Mouse (Mus musculus) small intestine, adult 2 months (tissue): Measurements from ENCODE around the gene Rimklb. TPM values are rescaled to one million over a fixed set of nuclear protein-coding genes. Genes with fewer than 3 reads are reported as not detected.

Source experiments
- H3K27ac ChIP-seq: fragments of 200-500 bp; 2 replicates; pipeline ENCODE4 v1.5.1; 2012; ENCODE audit warnings: low read depth, low read length, control low read depth, inconsistent platforms; ENCODE audit not compliant: insufficient read depth
- H3K27me3 ChIP-seq: fragments of 200-500 bp; 2 replicates; pipeline ENCODE4 v1.6.1; 2012; ENCODE audit warnings: mild to moderate bottlenecking, moderate library complexity, low read length, inconsistent platforms; ENCODE audit not compliant: control insufficient read depth, insufficient read depth
- H3K36me3 ChIP-seq: fragments of 200-500 bp; 2 replicates; pipeline ENCODE4 v1.6.1; 2012; ENCODE audit warnings: mild to moderate bottlenecking, low read length, control low read depth, inconsistent platforms; ENCODE audit not compliant: control insufficient read depth, insufficient read depth
- H3K4me1 ChIP-seq: fragments of 200-500 bp; 2 replicates; pipeline ENCODE4 v1.6.1; 2012; ENCODE audit warnings: low read length, inconsistent platforms, mixed read lengths; ENCODE audit not compliant: control insufficient read depth, insufficient read depth, insufficient read length
- H3K4me3 ChIP-seq: fragments of 200-500 bp; 2 replicates; pipeline ENCODE4 v1.5.1; 2012; ENCODE audit warnings: low read depth, mild to moderate bottlenecking, control low read depth, inconsistent platforms, low read length, moderate library complexity
- CTCF ChIP-seq: fragments of 200-500 bp; IDR thresholded peaks from 2 replicates; pipeline ENCODE4 v1.5.1; 2012; ENCODE audit warnings: low read depth, mild to moderate bottlenecking, control low read depth, inconsistent platforms, low read length, moderate library complexity, mixed read lengths; ENCODE audit not compliant: insufficient replicate concordance, insufficient read length; ENCODE audit errors: extremely low read depth
- POLR2A ChIP-seq: fragments of 200-500 bp; IDR thresholded peaks from 2 replicates; pipeline ENCODE4 v1.6.1; 2012; ENCODE audit warnings: low read depth, mild to moderate bottlenecking, control low read depth, inconsistent platforms, low read length, moderate library complexity
- WGBS: fragments of 180-500 bp; shearing (Covaris S2); methylation state at CpG from one replicate; pipeline ENCODE4 v1.1.7; 2018; 5-methylcytosine and 5-hydroxymethylcytosine counted together
- polyA plus RNA-seq: library from polyadenylated mRNA; depleted of rRNA; stranded (reverse); fragments of >200 nt; gene quantifications from 2 replicates; pipeline ENCODE4 v1.2.3, GENCODE M21; 2012

Rimklb gene
- polyA plus RNA-seq, 1 experiment = not detected

- no peak for TF ChIP-seq CTCF
- no peak for TF ChIP-seq POLR2A
- 71% methylated on average over 8 of the region's 8 CpGs for WGBS
- Histone ChIP-seq H3K27ac (no peak overlapping the region), H3K4me3 (no peak overlapping the region), H3K4me1 (no peaks in the 10 kb centered on the region), H3K36me3 (no peaks in the 10 kb centered on the region), H3K27me3 (no peaks in the 10 kb centered on the region)
Observed at GRCm38 (mm10) chr6:122458946-122459693, 39.4 kb downstream of the Rimklb start.

- TF ChIP-seq CTCF = no peak
- no peak for TF ChIP-seq POLR2A
- H3K27me3 ChIP-seq = no peaks in the 10 kb centered on the region
- no peak overlapping the region for H3K4me3 ChIP-seq
- H3K36me3 ChIP-seq = no peaks in the 10 kb centered on the region
- WGBS = 83% methylated on average over 7 of the region's 7 CpGs
- H3K27ac ChIP-seq = no peak overlapping the region
- H3K4me1 ChIP-seq = no peaks in the 10 kb centered on the region
Observed at GRCm38 (mm10) chr6:122447848-122448247, 50.7 kb downstream of the Rimklb start.

GRCm38 (mm10) chr6:122445215-122445614 lies 53.3 kb downstream of the Rimklb start:
- H3K4me3 ChIP-seq = no peak overlapping the region
- H3K27me3 ChIP-seq = no peaks in the 10 kb centered on the region
- WGBS = 78% methylated on average over 6 of the region's 6 CpGs
- no peak for TF ChIP-seq POLR2A
- no peak for TF ChIP-seq CTCF
- H3K4me1 ChIP-seq = no peaks in the 10 kb centered on the region
- no peak overlapping the region for H3K27ac ChIP-seq
- H3K36me3 ChIP-seq = no peaks in the 10 kb centered on the region

GRCm38 (mm10) chr6:122440632-122441226 lies 57.8 kb downstream of the Rimklb start:
- Histone ChIP-seq H3K36me3 (no peaks in the 10 kb centered on the region), H3K4me3 (no peak overlapping the region), H3K4me1 (no peaks in the 10 kb centered on the region), H3K27ac (no peak overlapping the region), H3K27me3 (no peaks in the 10 kb centered on the region)
- WGBS = 77% methylated on average over 4 of the region's 4 CpGs
- TF ChIP-seq POLR2A (no peak), CTCF (no peak)

- TF ChIP-seq POLR2A (no peak), CTCF (no peak)
- H3K27ac ChIP-seq = no peak overlapping the region
- no peaks in the 10 kb centered on the region for H3K4me1 ChIP-seq
- no peaks in the 10 kb centered on the region for H3K36me3 ChIP-seq
- H3K4me3 ChIP-seq = no peak overlapping the region
- 85% methylated on average over 4 of the region's 4 CpGs for WGBS
- no peaks in the 10 kb centered on the region for H3K27me3 ChIP-seq
Observed at GRCm38 (mm10) chr6:122439249-122439648, 59.3 kb downstream of the Rimklb start.

GRCm38 (mm10) chr6:122435270-122435669 lies 63.3 kb downstream of the Rimklb start:
- Histone ChIP-seq H3K27me3 (no peaks in the 10 kb centered on the region), H3K4me1 (no peaks in the 10 kb centered on the region), H3K4me3 (no peak overlapping the region), H3K36me3 (no peaks in the 10 kb centered on the region), H3K27ac (no peak overlapping the region)
- 97% methylated on average over 2 of the region's 2 CpGs for WGBS
- TF ChIP-seq POLR2A = no peak
- TF ChIP-seq CTCF = no peak

GRCm38 (mm10) chr6:122427456-122427855 lies 71.1 kb downstream of the Rimklb start:
- no peak for TF ChIP-seq POLR2A
- TF ChIP-seq CTCF = no peak
- Histone ChIP-seq H3K4me1 (no peaks in the 10 kb centered on the region), H3K36me3 (no peaks in the 10 kb centered on the region), H3K27ac (no peak overlapping the region), H3K4me3 (no peak overlapping the region), H3K27me3 (no peaks in the 10 kb centered on the region)
- WGBS = 53% methylated on average over 7 of the region's 7 CpGs

GRCm38 (mm10) chr6:122417015-122417414 lies 81.5 kb downstream of the Rimklb start:
- Histone ChIP-seq H3K4me3 (no peak overlapping the region), H3K27me3 (no peaks in the 10 kb centered on the region), H3K4me1 (no peaks in the 10 kb centered on the region), H3K36me3 (no peaks in the 10 kb centered on the region), H3K27ac (no peak overlapping the region)
- WGBS = 77% methylated on average over 7 of the region's 7 CpGs
- TF ChIP-seq CTCF (no peak), POLR2A (no peak)
